Mouse (Mus musculus) brain, embryonic 14.5 days (tissue): ENCODE measurements around the gene Klf2.

Experiments
- CTCF ChIP-seq: fragments of 200-500 bp; IDR thresholded peaks from 2 replicates; pipeline ENCODE4 v1.5.1; 2012; ENCODE audit warnings: inconsistent platforms, mild to moderate bottlenecking, moderate library complexity, borderline replicate concordance; ENCODE audit not compliant: insufficient read depth, insufficient read length; ENCODE audit errors: extremely low read depth
- POLR2A ChIP-seq: fragments of 200-500 bp; IDR thresholded peaks from 2 replicates; pipeline ENCODE4 v1.6.1; 2012; ENCODE audit warnings: mild to moderate bottlenecking, inconsistent platforms, borderline replicate concordance; ENCODE audit not compliant: poor library complexity, insufficient read depth, insufficient read length, severe bottlenecking; ENCODE audit errors: extremely low read depth

GRCm38 (mm10) chr8:72279151-72279550, 39.7 kb upstream of the Klf2 start:
- TF ChIP-seq POLR2A (no peak), CTCF (no peak)
